Mouse (Mus musculus): Measurements from ENCODE around the gene Rbfox3. TPM values are rescaled to one million over a fixed set of nuclear protein-coding genes. Genes with fewer than 3 reads are reported as not detected.

The Rbfox3 gene
- polyA plus RNA-seq, 1 experiment from 2014 or later: not detected

DNA sequence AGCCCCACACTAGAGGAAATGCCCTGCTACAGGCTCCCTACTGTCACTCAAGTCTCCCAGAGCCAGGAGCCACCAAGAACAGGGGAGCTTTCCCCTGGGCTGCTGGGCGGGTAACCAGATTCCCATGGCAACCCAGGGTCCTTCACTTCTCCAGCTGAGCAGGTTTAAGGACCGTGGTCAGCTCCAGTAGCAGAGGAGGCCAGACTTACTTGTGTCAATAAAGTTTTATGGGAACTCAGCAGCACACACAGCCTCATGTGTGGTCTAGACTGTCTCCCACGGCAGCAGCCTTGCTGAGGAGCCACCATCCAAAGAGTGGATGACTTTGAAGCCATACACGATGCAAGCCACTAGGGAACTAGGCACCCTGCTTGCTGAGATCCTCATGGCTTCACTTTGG, 365.7 kb downstream of the Rbfox3 start:
- ATAC-seq (no peak), DNase-seq (ENCODE audit: low read depth, low spot score) (no peak)
- POLR2A ChIA-PET: no interaction called here
- H3K27me3 ChIP-seq: peaks cover 37% of the 10 kb centered on the region
- CTCF ChIA-PET: no interaction called here
- TF ChIP-seq CTCF (IDR thresholded peaks at IDR 0.05): no peak
- in situ Hi-C loops (cut with MboI; ENCODE audit: low pct_unique_long_range_greater_than_20kb): no loop called here

- ChIA-PET CTCF (interaction anchor here (1.0 kb wide), 1 partner anchor 16 kb away, joined by 3 read pairs; no protein-coding TSS in a partner anchor), POLR2A (no interaction called here)
- in situ Hi-C loops (cut with MboI; ENCODE audit: low pct_unique_long_range_greater_than_20kb): no loop called here
- ATAC-seq (no peak), DNase-seq (ENCODE audit: low read depth, low spot score) (no peak)
- peaks cover 29% of the 10 kb centered on the region for H3K27me3 ChIP-seq
- no peak for TF ChIP-seq CTCF (IDR thresholded peaks at IDR 0.05)
Observed at GRCm38 (mm10) chr11:118544564-118544963, 366.8 kb downstream of the Rbfox3 start.

DNA sequence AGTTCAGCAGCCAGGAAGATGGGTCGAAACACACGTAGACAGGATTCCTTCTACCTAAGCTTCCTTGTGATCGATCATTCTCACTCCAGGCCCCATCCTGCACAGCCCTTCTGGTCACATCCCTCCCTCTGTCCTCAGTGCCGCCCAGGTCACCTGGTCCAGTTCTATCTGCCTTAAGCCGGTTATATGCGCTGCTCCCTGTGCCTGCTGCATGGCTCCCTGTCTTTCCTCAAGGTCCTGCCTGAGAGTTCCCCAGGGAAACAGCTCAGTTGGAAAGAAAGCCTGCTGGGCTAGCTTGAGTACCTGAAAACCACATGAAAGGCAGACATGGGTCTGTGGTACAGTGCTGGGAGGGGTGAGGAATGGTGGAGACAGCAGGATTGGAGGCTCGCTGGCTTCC, 368.5 kb downstream of the Rbfox3 start:
- in situ Hi-C loops (cut with MboI; ENCODE audit: low pct_unique_long_range_greater_than_20kb): no loop called here
- POLR2A ChIA-PET: no interaction called here
- CTCF ChIA-PET: interaction anchor here (1.3 kb wide), 1 partner anchor 35 kb away, joined by 4 read pairs; no protein-coding TSS in a partner anchor
- ATAC-seq (no peak), DNase-seq (ENCODE audit: low read depth, low spot score) (no peak)
- TF ChIP-seq CTCF (IDR thresholded peaks at IDR 0.05): no peak
- peaks cover 30% of the 10 kb centered on the region for H3K27me3 ChIP-seq

GRCm38 (mm10) chr11:118540411-118541026, 370.9 kb downstream of the Rbfox3 start:
- H3K27me3 ChIP-seq: peaks cover 46% of the 10 kb centered on the region
- no peak for ATAC-seq
- in situ Hi-C loops (cut with MboI; ENCODE audit: low pct_unique_long_range_greater_than_20kb): no loop called here
- DNase-seq (ENCODE audit: low read depth, low spot score): no peak
- TF ChIP-seq CTCF (IDR thresholded peaks at IDR 0.05): no peak
- ChIA-PET CTCF (no interaction called here), POLR2A (no interaction called here)

DNA sequence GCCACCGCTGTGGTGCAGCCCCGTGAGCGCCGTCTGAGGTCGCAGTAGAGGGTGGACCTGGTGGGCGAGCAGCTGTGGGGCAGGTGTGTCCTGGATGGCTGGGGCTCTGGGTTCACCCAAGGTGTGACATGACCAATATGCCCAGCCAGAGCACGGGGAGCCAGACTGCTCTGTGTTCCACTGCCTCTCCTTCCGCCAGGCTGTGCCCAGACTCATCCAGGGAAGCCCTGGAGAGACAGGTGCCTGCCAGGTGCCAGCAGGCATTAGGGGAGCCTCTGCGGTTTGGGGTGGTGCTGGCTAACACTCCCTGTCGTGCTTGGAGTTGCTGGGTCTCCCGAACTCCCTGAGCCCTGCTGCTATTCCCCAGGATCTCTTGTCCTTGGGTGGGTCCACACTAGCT, 373.4 kb downstream of the Rbfox3 start:
- in situ Hi-C loops (cut with MboI; ENCODE audit: low pct_unique_long_range_greater_than_20kb): no loop called here
- CTCF ChIA-PET: no interaction called here
- no peak for TF ChIP-seq CTCF (IDR thresholded peaks at IDR 0.05)
- POLR2A ChIA-PET: no interaction called here
- no peak for ATAC-seq
- H3K27me3 ChIP-seq: peaks cover 53% of the 10 kb centered on the region
- no peak for DNase-seq (ENCODE audit: low read depth, low spot score)

- ChIA-PET POLR2A (no interaction called here), CTCF (interaction anchor here (1.6 kb wide), 1 partner anchor 26 kb away, joined by 4 read pairs; no protein-coding TSS in a partner anchor)
- in situ Hi-C loops (cut with MboI; ENCODE audit: low pct_unique_long_range_greater_than_20kb): no loop called here
- no peak for DNase-seq (ENCODE audit: low read depth, low spot score)
- no peak for TF ChIP-seq CTCF (IDR thresholded peaks at IDR 0.05)
- peaks cover 41% of the 10 kb centered on the region for H3K27me3 ChIP-seq
- ATAC-seq: no peak
Observed at GRCm38 (mm10) chr11:118534382-118535092, 376.9 kb downstream of the Rbfox3 start.

GRCm38 (mm10) chr11:118530313-118530712, 381.1 kb downstream of the Rbfox3 start:
- in situ Hi-C loops (cut with MboI; ENCODE audit: low pct_unique_long_range_greater_than_20kb): no loop called here
- no peak for TF ChIP-seq CTCF (IDR thresholded peaks at IDR 0.05)

DNA sequence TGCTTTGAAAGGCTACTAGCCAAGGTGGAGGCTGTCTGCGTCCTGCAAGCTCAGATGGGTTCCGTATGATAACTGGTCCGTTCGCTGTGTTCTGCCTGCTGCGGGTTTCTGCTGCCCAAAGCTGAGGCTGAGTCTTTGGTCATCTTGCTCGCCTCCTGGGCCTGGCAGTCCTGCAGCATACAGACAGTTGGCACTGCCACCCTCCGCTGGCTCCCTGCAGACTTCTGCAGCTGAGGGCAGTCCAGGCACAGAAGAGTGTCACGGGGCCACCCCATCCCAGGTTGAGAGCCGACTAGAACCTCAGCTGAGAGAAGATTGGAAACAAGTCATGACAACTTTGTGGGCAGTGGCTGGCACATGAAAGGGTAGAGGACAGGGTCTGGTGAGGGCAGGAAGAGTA, 382.6 kb downstream of the Rbfox3 start:
- DNase-seq (ENCODE audit: low read depth, low spot score) (no peak), ATAC-seq (no peak)
- ChIA-PET CTCF (interaction anchor here (1.0 kb wide), 1 partner anchor 15 kb away, joined by 3 read pairs; no protein-coding TSS in a partner anchor), POLR2A (no interaction called here)
- H3K27me3 ChIP-seq: peaks cover 17% of the 10 kb centered on the region
- in situ Hi-C loops (cut with MboI; ENCODE audit: low pct_unique_long_range_greater_than_20kb): no loop called here
- no peak for TF ChIP-seq CTCF (IDR thresholded peaks at IDR 0.05)

More at GRCm38 (mm10) chr11:118530313-118530712, 381.1 kb downstream of the Rbfox3 start:
- H3K27me3 ChIP-seq: peaks cover 27% of the 10 kb centered on the region
- CTCF ChIA-PET: no interaction called here
- POLR2A ChIA-PET: no interaction called here
- ATAC-seq (no peak), DNase-seq (ENCODE audit: low read depth, low spot score) (no peak)

GRCm38 (mm10) chr11:118525059-118525458, 386.3 kb downstream of the Rbfox3 start:
- POLR2A ChIA-PET: no interaction called here
- CTCF ChIA-PET: interaction anchor here (1.4 kb wide), 1 partner anchor 17 kb away, joined by 4 read pairs; no protein-coding TSS in a partner anchor
- ATAC-seq (no peak), DNase-seq (ENCODE audit: low read depth, low spot score) (no peak)
- peaks cover 13% of the 10 kb centered on the region for H3K27me3 ChIP-seq
- in situ Hi-C loops (cut with MboI; ENCODE audit: low pct_unique_long_range_greater_than_20kb): no loop called here
- TF ChIP-seq CTCF (IDR thresholded peaks at IDR 0.05): no peak

- in situ Hi-C loops (cut with MboI; ENCODE audit: low pct_unique_long_range_greater_than_20kb): no loop called here
- CTCF ChIA-PET: no interaction called here
- POLR2A ChIA-PET: no interaction called here
- DNase-seq (ENCODE audit: low read depth, low spot score): no peak
- no peak for TF ChIP-seq CTCF (IDR thresholded peaks at IDR 0.05)
- ATAC-seq: no peak
- peaks cover 11% of the 10 kb centered on the region for H3K27me3 ChIP-seq
Observed at GRCm38 (mm10) chr11:118523496-118524145, 387.8 kb downstream of the Rbfox3 start.

- CTCF ChIA-PET: interaction anchor here (1.4 kb wide), 1 partner anchor 10 kb away, joined by 6 read pairs; no protein-coding TSS in a partner anchor
- ATAC-seq (no peak), DNase-seq (ENCODE audit: low read depth, low spot score) (no peak)
- in situ Hi-C loops (cut with MboI; ENCODE audit: low pct_unique_long_range_greater_than_20kb): no loop called here
- no peak for TF ChIP-seq CTCF (IDR thresholded peaks at IDR 0.05)
- H3K27me3 ChIP-seq: no peaks in the 10 kb centered on the region
- POLR2A ChIA-PET: no interaction called here
Observed at GRCm38 (mm10) chr11:118520932-118521331, 390.5 kb downstream of the Rbfox3 start.
